Mouse (Mus musculus): ENCODE results near the gene Acp4.

DNA sequence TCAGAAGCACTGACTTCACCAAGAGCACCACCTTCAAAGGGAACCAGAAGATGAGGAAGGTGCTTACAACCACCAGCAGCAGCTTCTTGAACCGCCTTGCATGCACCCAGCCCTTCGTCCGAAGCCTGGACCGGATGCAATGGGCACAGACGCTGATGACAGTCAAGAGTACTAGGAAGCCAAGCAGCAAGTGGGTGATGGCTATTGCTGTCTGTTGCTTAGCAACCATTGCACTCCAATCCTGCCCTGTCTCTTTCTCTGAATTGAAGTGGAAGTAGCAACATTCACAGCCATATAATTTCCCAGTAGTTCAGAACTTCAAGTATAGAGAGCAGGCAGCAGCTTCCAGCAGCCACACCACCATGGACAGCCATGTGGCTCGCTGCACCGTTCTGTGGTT is 24.4 kb upstream of the Acp4 start:
- TF ChIP-seq CTCF (IDR thresholded peaks at IDR 0.05; ENCODE audit: borderline replicate concordance, control insufficient read depth, extremely low read depth, insufficient read depth, low read length, poor library complexity) (no peak), POLR2A (IDR thresholded peaks at IDR 0.05; ENCODE audit: control insufficient read depth, extremely low read depth, insufficient read depth, low read length, poor library complexity) (no peak)

Measured in thymus, adult 2 months (tissue).